Mouse (Mus musculus): ENCODE results near the gene Olfr248. TPM values are rescaled to one million over a fixed set of nuclear protein-coding genes. Genes with fewer than 3 reads are reported as not detected.

Gene Olfr248
- total and polyA plus RNA-seq, 3 experiments = not detected

- Histone ChIP-seq H3K27ac (ENCODE audit: insufficient read depth, low read depth) (no peak overlapping the region), H3K4me3 (replicated peaks in 1 of 3; ENCODE audit: low read depth in 2 of 3, low read length in 2 of 3, poor library complexity in 1 of 3) (no peak overlapping the region), H3K27me3 (replicated peaks) (no peaks in the 10 kb centered on the region), H3K4me2 (ENCODE audit: insufficient read depth, low read depth, poor library complexity, severe bottlenecking) (no peak overlapping the region), H3K36me3 (replicated peaks in 1 of 2; ENCODE audit: control insufficient read depth in 1 of 2, insufficient read depth in 1 of 2, low read length in 1 of 2) (no peaks in the 10 kb centered on the region), H3K9me3 (replicated peaks; ENCODE audit: low read length) (no peaks in the 10 kb centered on the region), H3K79me2 (replicated peaks; ENCODE audit: control insufficient read depth, extremely low read depth, insufficient read depth, poor library complexity, severe bottlenecking) (no peaks in the 10 kb centered on the region), H3K4me1 (ENCODE audit: control insufficient read depth in 1 of 2, insufficient read depth in 2 of 2) (no peaks in the 10 kb centered on the region), H3K9ac (ENCODE audit: insufficient read depth, low read depth) (no peak overlapping the region)
- dilution Hi-C loops (cut with MboI; ENCODE audit: extremely low pct_ligation_motif_present, extremely low pct_unique_long_range_greater_than_20kb, low sequenced_read_pairs) = no loop called here
- DNase-seq (ENCODE audit: extremely low read depth) = no peak
- in situ Hi-C loops (cut with MboI; ENCODE audit: low pct_ligation_motif_present, low pct_unique_long_range_greater_than_20kb, low sequenced_read_pairs) = no loop called here
- no peak for TF ChIP-seq USF2 (conservative IDR thresholded peaks at IDR 0.05; ENCODE audit: low read depth, low read length)
- no peak for TF ChIP-seq POLR2AphosphoS2 (IDR thresholded peaks at IDR 0.05; ENCODE audit: low read depth, low read length)
- TF ChIP-seq GABPA (IDR thresholded peaks at IDR 0.05; ENCODE audit: insufficient replicate concordance, low read depth, low read length) = no peak
- TF ChIP-seq BHLHE40 (IDR thresholded peaks at IDR 0.05; ENCODE audit: low read depth, low read length) = no peak
- no peak for TF ChIP-seq SIN3A (IDR thresholded peaks at IDR 0.05; ENCODE audit: low read length)
- TF ChIP-seq MXI1 (IDR thresholded peaks at IDR 0.05; ENCODE audit: low read depth, low read length) = no peak
- TF ChIP-seq MAX (IDR thresholded peaks at IDR 0.05; ENCODE audit: low read length) = no peak
- no peak for TF ChIP-seq MYC (IDR thresholded peaks at IDR 0.05; ENCODE audit: low read depth, low read length)
- TF ChIP-seq NRF1 (IDR thresholded peaks at IDR 0.05; ENCODE audit: low read depth, low read length) = no peak
- TF ChIP-seq ETS1 (conservative IDR thresholded peaks at IDR 0.05; ENCODE audit: low read depth, low read length) = no peak
- no peak for TF ChIP-seq RAD21 (IDR thresholded peaks at IDR 0.05; ENCODE audit: low read depth, low read length)
- TF ChIP-seq RCOR1 (conservative IDR thresholded peaks at IDR 0.05; ENCODE audit: low read depth, low read length) = no peak
- no peak for TF ChIP-seq E2F4 (IDR thresholded peaks at IDR 0.05; ENCODE audit: insufficient replicate concordance, low read depth, low read length)
- TF ChIP-seq KAT2A (IDR thresholded peaks at IDR 0.05; ENCODE audit: insufficient replicate concordance, low read length) = no peak
- TF ChIP-seq NELFE (IDR thresholded peaks at IDR 0.05; ENCODE audit: low read depth, low read length) = no peak
- TF ChIP-seq HCFC1 (IDR thresholded peaks at IDR 0.05; ENCODE audit: low read depth, low read length) = no peak
Observed at GRCm38 (mm10) chr1:174422959-174423358, 32.1 kb downstream of the Olfr248 start.

GRCm38 (mm10) chr1:174423764-174424163 lies 32.9 kb downstream of the Olfr248 start, which contains the start of gene Olfr414:
TSS of gene Olfr414 (plus strand) at chr1:174424064.
- H3K36me3 ChIP-seq (replicated peaks in 1 of 2; ENCODE audit: control insufficient read depth in 1 of 2, insufficient read depth in 1 of 2, low read length in 1 of 2) = no peaks in the 10 kb centered on the region
- dilution Hi-C loops (cut with MboI; ENCODE audit: extremely low pct_ligation_motif_present, extremely low pct_unique_long_range_greater_than_20kb, low sequenced_read_pairs) = no loop called here

More at GRCm38 (mm10) chr1:174423764-174424163, 32.9 kb downstream of the Olfr248 start, which contains the start of gene Olfr414:
- no peaks in the 10 kb centered on the region for H3K9me3 ChIP-seq (replicated peaks; ENCODE audit: low read length)
- H3K9ac ChIP-seq (ENCODE audit: insufficient read depth, low read depth) = no peak within 1 kb of the TSS
- no peak within 1 kb of the TSS for H3K4me2 ChIP-seq (ENCODE audit: insufficient read depth, low read depth, poor library complexity, severe bottlenecking)
- DNase-seq (ENCODE audit: extremely low read depth) = no peak
- no peaks in the 10 kb centered on the region for H3K4me1 ChIP-seq (ENCODE audit: control insufficient read depth in 1 of 2, insufficient read depth in 2 of 2)
- no peaks in the 10 kb centered on the region for H3K79me2 ChIP-seq (replicated peaks; ENCODE audit: control insufficient read depth, extremely low read depth, insufficient read depth, poor library complexity, severe bottlenecking)
- H3K27me3 ChIP-seq (replicated peaks) = no peaks in the 10 kb centered on the region
- in situ Hi-C loops (cut with MboI; ENCODE audit: low pct_ligation_motif_present, low pct_unique_long_range_greater_than_20kb, low sequenced_read_pairs) = no loop called here
- H3K4me3 ChIP-seq (replicated peaks in 1 of 3; ENCODE audit: low read depth in 2 of 3, low read length in 2 of 3, poor library complexity in 1 of 3) = no peak within 1 kb of the TSS
- TF ChIP-seq E2F4 (IDR thresholded peaks at IDR 0.05; ENCODE audit: insufficient replicate concordance, low read depth, low read length) = no peak
- TF ChIP-seq ELF1 (IDR thresholded peaks at IDR 0.05; ENCODE audit: low read depth, low read length) = no peak
- TF ChIP-seq TCF12 (IDR thresholded peaks at IDR 0.05; ENCODE audit: low read depth, low read length) = no peak
- no peak for TF ChIP-seq CHD2 (IDR thresholded peaks at IDR 0.05; ENCODE audit: low read length)
- TF ChIP-seq PAX5 (IDR thresholded peaks at IDR 0.05; ENCODE audit: low read length) = no peak
- TF ChIP-seq IRF4 (IDR thresholded peaks at IDR 0.05; ENCODE audit: low read depth, low read length) = no peak
- no peak for TF ChIP-seq TBP (conservative IDR thresholded peaks at IDR 0.05; ENCODE audit: low read depth, low read length)
- no peak for TF ChIP-seq JUN (IDR thresholded peaks at IDR 0.05; ENCODE audit: insufficient read depth, low read depth, low read length)
- no peak for TF ChIP-seq POLR2A (IDR thresholded peaks at IDR 0.05; ENCODE audit: low read depth, low read length)
- TF ChIP-seq ZMIZ1 (IDR thresholded peaks at IDR 0.05; ENCODE audit: low read depth, low read length) = no peak
- no peak for TF ChIP-seq MAZ (IDR thresholded peaks at IDR 0.05; ENCODE audit: low read depth, low read length)
- TF ChIP-seq SIN3A (IDR thresholded peaks at IDR 0.05; ENCODE audit: low read length) = no peak
- TF ChIP-seq POLR2AphosphoS2 (IDR thresholded peaks at IDR 0.05; ENCODE audit: low read depth, low read length) = no peak
- TF ChIP-seq RCOR1 (conservative IDR thresholded peaks at IDR 0.05; ENCODE audit: low read depth, low read length) = no peak
- TF ChIP-seq NRF1 (IDR thresholded peaks at IDR 0.05; ENCODE audit: low read depth, low read length) = no peak
- no peak for TF ChIP-seq HCFC1 (IDR thresholded peaks at IDR 0.05; ENCODE audit: low read depth, low read length)
- TF ChIP-seq NELFE (IDR thresholded peaks at IDR 0.05; ENCODE audit: low read depth, low read length) = no peak
- no peak within 1 kb of the TSS for H3K27ac ChIP-seq (ENCODE audit: insufficient read depth, low read depth)

Data from CH12.LX (cell line).